8 mouse cellular contexts compared by ENCODE assay signal in genomic region chr2:27441767-27442707, GRCm38 (mm10). TPM values are rescaled to one million over a fixed set of nuclear protein-coding genes. Genes with fewer than 3 reads are reported as not detected.
A peak's percentile ranks its signal among the peaks of the same experiment; 100 is the strongest.
DNase-seq lines count a peak whose midpoint lies in the region; ATAC-seq lines count a peak whose summit lies in the region.

Gene Brd3os (plus strand): TSS chr2:27442324.

- DNase-seq in T-cell, adult 2 months (ENCODE audit: low spot score): peak; percentile 75
- peak; percentile 93 for DNase-seq in cerebellum, postnatal 36 days
- DNase-seq in frontal cortex, postnatal 36 days (ENCODE audit: low spot score in 2 of 2): peak; percentile 95 to 96
- DNase-seq in left cerebral cortex, adult 11 months (ENCODE audit: low spot score): peak; percentile 93
- peak; percentile 94 to 96 for DNase-seq in lung, postnatal 4 days
- DNase-seq in retina, postnatal 7 days (ENCODE audit: low read depth, low spot score): peak; percentile 99
- DNase-seq in urinary bladder, adult 2 months (ENCODE audit: low spot score): peak; percentile 72

- peak within 1 kb of the TSS; percentile 64 for H3K9ac ChIP-seq in hindbrain, embryonic 15.5 days

- H3K27ac ChIP-seq in hindbrain, embryonic 15.5 days (replicated peaks): peak within 1 kb of the TSS; percentile 80

- H3K4me1 ChIP-seq in hindbrain, embryonic 15.5 days (replicated peaks): peaks cover 20% of the 10 kb centered on the region

- ATAC-seq in hindbrain, embryonic 15.5 days (ENCODE audit: low FRiP score, low read depth): peak; percentile 91

- peak within 1 kb of the TSS; percentile 79 for H3K4me2 ChIP-seq in hindbrain, embryonic 15.5 days

- no peaks in the 10 kb centered on the region for H3K9me3 ChIP-seq in hindbrain, embryonic 15.5 days

- peaks cover 14% of the 10 kb centered on the region for H3K36me3 ChIP-seq in hindbrain, embryonic 15.5 days

- 1% methylated on average over 36 of the region's 36 CpGs for WGBS in hindbrain, embryonic 15.5 days

- H3K4me3 ChIP-seq in hindbrain, embryonic 15.5 days: peak within 1 kb of the TSS; percentile 68

- H3K27me3 ChIP-seq in hindbrain, embryonic 15.5 days: no peaks in the 10 kb centered on the region

RNA-seq across cellular contexts. Expression of gene Brd3os, which starts in this region (rescaled TPM):
- 40.0 and 44.6 TPM in 2 replicates for polyA plus RNA-seq in hindbrain, embryonic 15.5 days (2015; fragmentation: Nextera tagmentation; extraction: Ambion mirVana)
- polyA plus RNA-seq in urinary bladder, adult 2 months (2012; rRNA removed): 8.0 and 10.2 TPM in 2 replicates

Comparison
In these comparisons a context has a peak if more than half of its experiments do, and no peak if none do; other contexts are left out.
1. Peak in every context shown above with its lines: DNase-seq, ATAC-seq, H3K4me3 ChIP-seq and H3K27ac ChIP-seq.